Mouse (Mus musculus) retina, postnatal 7 days (tissue): ENCODE data around the gene D930020B18Rik.

Experiments used
- DNase-seq: peaks from one replicate; pipeline ENCODE4 v3.0.0-alpha.2; 2012; ENCODE audit warnings: low read depth, low spot score

The D930020B18Rik gene

DNA sequence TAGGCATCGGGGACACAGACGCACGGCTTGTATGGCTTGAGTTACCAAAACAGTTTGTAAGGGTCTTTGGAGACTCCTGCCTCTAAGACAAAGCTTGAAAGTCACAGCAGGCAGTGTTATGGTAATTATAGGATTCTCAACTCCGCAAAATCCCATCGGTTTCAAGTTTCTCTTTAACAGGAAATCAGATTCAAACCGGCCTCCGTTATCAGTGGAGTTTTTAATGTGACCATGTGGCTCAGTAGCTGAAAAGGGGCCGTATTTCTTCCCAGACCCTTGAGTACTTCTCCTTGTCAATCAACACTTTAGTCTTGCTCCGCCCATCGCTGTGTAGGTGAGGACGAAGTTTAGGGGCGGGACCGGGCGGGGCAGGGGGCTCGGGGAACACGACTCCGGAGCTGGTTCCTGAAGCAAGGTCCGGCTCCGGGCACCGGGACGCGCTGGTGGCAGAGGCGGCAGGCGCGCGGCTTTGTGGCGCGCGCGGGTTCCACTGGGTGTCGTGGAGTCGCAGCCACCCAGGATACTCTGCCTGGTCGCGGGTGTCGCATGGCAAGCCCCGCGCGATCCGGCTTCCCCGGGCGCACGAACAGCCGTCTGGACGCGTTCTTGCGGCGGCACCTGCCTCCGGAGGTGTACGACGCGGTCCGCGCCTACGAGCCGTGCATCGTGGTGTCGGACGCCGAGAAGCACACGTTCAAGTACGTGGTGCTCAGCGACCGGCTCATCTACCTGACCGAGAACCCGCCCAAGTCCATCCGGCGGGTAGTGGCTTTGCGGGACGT lies at the start of gene D930020B18Rik:
D930020B18Rik (plus strand) TSS at position 317 of the 782 bp plus-strand sequence.
- no peak for DNase-seq

DNA sequence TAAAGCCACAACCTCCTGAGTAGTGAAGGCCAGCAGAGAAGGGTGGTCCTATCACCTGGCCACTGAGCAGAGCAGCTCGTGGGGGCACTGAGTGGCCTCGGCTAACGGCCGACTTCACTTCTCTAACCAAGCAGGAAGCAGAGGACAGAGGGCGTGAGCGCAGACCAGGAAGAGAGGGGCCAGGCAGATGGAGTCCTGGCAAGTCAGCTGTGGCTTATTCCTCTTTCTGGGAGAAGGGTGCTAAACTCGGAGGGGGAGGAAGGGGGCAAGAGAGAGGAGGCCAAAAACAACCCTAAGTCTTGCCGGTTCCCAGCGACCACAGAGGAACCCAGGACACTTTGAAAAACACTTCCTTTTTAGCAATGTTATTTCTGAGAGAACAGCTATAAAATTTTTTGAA lies 44.8 kb upstream of the D930020B18Rik start:
- DNase-seq, result no peak

DNA sequence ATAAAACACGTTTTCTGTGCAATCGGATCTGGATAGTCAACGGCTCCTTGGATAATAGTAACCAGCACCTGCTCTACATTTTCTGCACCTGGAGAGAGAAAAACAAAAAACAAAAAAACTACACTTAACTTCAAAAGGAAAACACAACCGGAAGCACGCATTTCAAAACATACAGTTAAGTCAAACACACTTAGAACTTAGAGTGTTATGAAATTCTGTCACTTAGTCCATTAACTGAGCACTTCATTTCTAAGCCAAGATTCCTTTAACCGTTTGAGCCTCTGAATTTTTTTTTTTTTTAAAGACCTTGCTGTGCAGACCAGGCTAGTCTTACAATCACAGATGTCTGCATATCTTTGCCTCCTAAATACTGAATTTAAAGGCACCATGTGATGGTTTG lies 40.1 kb upstream of the D930020B18Rik start:
- no peak for DNase-seq

DNA sequence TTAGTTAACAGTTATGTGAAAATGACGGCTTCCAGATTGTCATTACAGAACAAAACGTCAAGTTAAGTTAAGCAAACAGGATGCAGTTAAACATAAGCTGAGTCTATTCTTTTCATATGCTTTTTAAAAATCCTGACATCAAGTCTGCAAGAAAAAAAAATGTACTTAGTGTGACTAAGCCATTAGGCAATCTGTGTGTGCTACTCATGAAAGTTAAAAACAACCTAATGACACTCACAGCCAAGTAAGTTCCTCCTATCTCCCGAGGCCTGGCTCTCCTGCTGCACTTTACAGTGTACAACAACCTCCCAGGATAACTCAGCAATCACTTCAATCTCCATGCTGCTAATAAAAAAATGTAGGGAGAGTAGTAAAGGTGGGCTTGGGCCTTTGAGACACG lies 37.8 kb upstream of the D930020B18Rik start:
- DNase-seq, result no peak

DNA sequence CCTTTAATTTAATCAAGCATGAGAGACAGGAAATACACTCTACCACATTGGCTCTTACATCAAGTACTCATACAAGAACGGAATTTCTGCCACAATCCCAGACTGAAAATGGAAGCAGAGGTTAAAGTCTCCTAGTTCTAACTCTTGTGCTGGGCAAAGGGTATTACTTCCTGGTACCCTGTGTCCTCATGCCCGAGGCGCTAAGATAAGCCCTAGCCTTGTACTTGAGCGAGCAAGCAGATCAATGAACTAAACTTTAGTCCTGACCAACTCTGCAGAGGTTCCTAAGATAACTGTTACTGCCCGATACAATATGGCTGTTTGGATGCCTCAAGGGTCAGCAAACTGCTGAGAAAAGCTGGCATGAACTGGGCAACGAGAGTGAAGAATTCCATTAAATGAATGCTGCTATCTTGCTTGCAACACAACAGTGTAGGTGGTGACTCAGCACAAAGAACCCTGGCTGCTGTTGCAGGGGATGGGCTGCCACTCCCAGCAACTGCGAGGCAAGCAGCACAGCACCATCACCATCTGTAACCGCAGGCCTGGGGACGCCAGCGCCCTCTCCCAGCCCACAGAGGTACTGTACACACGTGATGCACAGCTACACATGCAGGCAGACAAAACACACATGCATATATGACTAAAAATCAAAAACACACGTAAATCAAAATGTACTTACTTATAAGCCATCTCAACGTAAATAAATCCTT lies 36.6 kb upstream of the D930020B18Rik start:
- DNase-seq, result no peak

DNA sequence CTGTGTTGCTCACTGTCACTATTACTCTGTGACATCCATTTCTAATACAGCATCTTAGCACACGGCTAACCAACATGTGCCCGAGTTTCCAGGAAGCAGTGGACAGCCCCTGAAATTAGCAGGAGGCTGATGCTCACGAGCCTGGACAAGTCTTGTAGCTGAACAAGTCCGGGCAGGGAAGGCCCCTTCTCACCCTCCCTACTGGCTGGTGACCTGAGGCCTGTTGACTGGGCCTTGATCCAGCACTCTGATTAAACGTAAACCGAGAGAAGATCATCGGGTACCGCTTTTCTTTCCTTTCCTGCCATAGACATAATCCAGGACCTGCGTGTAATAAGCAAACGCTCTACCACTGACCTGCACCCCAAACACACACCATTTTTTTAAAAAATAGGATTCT lies 33.2 kb upstream of the D930020B18Rik start:
- no peak for DNase-seq

DNA sequence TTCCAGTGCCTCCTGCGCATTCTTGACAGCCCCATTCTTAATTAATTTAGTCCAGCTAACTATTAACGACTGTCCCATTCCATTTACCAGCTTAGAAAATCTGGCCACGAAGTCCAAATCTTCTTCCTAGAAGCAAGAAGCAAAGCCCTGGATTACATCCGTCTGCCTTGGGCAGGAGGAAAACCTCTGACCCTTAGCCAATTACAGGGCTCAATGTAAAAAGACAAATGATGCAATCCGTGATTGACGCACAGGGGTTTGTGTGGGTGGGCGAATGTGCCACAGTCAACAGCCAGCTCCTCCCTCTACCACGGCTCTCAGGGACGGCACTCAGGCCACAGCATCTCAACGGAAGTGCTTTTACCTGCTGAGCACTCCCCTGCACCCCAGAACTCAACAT lies 29.8 kb upstream of the D930020B18Rik start:
- no peak for DNase-seq

DNA sequence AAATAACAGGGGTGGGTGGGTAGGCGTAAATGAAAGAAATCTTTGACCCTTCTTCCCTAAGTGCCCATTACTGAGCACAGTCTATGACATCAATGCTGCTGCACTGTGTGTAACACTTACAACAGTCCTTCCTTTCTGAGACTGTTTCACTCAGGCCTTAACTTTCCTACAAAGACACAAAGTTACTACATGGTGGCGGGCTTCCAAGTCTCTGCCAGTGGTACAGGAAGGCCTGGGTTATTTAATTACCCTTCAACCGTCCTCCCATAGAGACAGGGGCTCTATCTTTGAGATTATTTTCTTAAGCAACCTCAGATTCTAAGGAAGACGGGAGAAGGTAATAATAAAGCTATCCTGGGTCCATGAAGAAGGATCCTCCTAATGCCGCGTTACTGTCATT lies 28.9 kb upstream of the D930020B18Rik start:
- DNase-seq, result no peak

DNA sequence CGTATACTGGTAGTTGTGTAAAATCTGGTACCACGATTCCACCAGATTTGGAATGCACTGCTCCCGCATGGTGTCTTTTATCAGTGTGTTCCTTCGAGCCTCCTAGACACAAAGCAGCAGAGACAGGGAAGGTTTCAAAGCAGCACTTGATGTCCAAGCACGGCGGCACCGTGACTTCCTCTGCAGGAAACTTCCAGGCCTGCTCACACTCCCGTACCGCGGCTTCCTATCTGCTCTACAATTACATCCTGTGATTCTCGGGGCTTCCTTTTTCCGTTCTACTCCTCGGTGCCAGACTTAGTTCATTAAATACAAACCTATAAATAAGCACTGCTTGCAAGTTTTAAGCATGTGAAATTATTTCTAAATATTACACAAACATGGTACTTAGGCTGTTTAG lies 27.8 kb upstream of the D930020B18Rik start:
- no peak for DNase-seq

DNA sequence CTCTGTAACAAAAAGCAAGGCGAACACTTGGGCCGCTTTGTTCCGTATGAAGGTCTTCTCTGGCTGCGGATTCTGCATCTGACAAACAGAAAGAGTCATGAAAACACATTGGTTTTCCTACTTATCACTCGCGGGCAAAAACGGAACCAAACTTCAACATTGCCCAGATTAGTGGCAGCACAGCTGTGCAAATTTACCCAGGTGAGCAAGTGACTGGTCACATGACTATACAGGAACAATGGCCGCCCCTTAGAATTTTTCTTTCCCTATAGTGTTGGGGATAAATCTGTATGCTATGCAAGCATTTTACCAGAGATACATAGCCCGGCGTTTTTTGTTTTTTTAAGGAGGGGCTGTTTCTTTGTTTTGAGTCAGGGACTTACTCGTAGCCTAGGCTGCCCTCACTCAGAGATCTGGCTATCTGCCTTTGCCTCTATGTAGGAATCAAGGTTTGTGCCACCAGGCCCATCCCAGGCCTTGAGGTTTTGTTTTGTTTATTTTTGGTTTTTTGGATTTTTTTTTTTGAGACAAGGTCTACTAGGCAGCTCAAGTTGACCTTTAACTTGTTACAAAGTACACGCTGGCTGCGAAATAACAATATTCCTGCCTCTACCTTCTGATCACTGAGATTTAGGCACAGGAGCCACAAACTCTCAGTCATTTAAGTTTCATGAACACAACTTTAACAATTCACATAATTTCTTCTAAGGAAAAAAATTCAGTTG lies 26.1 kb upstream of the D930020B18Rik start:
- no peak for DNase-seq

DNA sequence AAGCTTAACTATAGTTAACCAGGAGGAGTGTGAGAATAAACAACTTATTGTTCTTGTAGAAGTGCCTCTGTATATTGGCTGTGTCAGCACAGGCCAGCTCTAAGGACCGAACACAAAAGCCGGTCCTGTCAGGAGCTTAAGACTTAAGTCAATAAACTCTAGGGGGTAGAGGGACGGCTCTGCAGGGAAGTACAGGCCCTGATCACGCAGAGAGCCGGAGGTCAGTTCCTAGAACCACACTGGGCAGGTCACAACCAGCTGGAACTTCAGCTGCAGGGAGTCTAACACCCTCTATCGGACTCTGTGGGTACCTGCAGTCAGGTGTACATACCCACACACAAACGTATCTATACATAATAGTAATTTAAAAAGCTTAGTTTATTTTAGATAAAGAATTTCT lies 25.5 kb upstream of the D930020B18Rik start:
- DNase-seq, result no peak

DNA sequence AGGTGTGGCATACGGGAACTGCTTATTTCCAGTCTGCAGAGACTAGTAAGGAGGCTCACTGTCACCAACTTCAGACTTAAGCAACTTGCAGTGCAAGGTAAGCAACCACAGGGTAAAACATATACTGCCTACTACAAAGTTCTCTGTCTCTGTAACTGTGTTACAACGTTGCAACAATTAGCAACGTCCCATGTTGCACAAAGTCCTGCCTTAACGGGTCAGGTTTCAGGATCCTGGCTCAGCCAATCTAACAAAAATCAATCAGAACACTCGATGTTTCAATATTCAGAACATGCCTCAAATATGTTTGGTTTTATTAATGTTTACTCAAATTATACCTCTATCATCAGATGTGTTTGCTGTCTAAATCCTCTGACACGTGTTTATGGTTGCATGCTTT lies 19.0 kb upstream of the D930020B18Rik start:
- DNase-seq, result no peak

DNA sequence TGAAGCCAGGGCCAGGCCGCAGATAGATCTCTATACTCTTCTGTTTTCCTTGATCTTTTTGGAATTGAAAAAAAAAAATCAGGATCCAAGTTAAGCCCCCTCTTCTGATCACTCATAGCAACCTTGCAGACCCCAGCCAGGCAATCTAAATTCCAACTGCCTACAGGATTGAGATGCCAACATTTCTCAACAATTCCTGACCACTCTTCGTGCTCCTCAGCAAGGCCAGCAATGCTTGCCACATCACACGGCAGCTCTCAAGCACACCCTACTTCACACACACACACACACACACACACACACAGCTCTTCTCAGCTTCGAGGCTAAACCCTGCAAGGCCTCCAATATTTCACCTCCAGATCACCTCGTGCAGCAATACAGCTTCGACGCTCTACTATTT lies 17.7 kb upstream of the D930020B18Rik start:
- no peak for DNase-seq

DNA sequence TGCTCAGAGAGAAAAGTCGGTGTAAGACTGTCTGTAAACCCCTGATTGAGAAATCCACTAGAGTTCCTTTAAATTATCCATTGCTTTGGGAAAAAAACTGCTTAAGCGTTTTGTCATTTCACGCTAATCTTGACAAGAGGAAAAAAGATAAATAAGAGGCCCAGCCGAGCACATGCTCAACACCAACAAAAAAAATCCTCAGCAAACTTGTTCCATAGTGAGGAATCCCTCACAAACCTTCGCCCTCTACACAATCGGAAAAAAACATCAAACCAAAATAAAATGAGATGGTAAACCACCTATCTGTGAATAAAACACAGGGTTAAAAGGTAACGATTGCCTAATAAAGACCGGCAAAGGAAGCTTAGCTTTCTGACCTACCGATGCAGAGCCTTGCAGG lies 16.4 kb upstream of the D930020B18Rik start:
- no peak for DNase-seq

DNA sequence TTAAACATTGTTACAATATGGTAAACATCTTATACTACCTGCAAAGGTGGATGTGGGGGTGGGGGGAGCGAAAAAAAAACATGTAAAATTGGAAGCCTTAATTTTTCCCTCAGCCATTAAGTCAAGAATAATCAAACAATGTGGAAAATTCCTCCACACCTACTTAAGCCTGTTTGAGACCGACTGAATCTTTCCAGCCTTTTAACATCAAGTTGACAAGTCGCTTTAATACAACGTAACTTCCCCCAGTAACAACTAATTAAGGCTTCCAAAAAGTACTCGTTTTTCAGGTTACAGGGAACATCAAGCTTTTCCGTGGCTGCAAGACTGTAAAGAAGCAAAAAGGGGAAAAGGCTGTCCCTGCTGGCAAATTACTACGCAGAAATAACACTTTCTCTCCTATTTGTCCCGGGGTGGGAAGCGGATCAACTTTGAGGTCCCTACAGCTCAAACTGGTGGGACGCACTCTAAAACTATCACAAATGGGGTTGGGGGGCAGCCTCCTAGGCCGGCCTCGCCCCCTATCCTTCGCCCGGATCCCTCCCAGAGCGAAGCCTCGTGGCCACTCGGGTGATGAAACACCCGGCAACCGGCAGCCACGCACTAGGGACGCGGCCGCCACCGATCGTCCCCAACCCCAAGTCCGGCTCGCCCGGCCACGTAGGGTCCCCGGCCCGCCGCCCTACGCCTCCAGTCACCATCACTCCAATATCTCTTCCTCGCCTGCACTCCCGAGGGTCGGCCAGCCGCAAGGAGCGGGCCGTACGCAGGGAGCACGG lies 15.8 kb upstream of the D930020B18Rik start:
- DNase-seq, result no peak

DNA sequence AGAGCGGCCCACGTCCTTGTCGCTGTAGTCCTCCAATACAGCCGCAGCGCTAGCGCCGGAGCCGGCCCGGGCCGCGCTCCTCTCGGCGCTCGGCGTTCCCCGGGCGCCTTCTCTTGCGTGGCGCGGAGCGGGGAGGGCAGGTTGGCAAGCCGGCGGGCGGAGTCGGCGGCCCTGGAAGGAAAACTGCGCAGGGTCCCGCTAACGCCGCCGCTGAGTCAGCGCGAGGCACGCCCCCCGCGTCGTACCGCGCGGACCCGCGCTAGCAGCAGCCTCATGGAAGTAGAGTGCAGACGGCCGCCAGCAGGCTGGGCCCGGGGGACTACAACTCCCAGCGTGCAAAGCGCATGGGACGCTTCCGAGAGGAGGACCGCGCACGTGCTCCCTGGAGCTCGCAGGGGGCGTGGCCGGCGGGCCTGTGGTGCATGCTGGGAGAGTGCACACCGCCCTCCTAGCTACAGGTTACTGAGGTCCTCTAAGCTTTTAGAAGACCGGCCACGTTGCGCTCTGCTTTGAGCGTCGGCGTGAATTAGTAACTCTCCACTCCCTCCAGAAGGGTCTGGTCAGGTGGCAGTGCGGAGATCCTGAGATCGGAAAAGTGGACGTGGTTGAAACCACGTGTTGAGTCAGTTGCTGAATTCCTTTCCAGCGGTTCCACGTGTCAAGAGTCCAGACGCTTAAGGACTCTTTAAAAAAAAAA lies 15.1 kb upstream of the D930020B18Rik start, which contains the start of gene Xpot:
Xpot (minus strand) TSS at position 147 of the 697 bp plus-strand sequence.
- peak; percentile 92 for DNase-seq

DNA sequence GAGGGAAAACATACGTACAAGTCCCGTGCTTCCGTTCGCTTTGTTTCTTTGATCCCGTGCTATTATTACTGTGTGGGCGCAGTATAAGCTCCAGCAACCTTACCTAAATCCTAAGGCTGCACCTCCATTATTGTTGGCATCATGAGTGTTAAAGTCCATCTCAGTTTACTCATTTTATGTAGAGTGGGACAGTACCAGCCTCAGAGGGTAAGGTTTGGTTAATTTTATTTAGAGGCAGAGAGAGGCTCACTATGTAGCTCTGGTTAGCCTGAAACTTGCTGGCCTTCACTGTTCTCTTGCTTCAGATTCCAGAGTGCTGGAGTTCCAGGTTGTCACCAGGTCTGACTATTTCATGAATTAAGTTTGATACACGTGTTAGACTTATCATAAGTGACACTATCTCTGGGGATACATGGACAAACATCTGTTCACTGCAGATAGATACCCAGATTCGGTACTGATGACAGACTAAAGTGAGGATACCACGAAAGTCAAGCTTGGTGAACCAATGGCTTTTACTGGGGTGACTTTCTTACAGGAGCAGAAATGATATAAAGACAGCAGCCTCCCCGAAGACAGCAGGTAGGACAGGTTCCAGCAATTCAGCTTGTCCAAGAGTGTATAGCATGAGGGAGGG lies 14.1 kb upstream of the D930020B18Rik start:
- no peak for DNase-seq

DNA sequence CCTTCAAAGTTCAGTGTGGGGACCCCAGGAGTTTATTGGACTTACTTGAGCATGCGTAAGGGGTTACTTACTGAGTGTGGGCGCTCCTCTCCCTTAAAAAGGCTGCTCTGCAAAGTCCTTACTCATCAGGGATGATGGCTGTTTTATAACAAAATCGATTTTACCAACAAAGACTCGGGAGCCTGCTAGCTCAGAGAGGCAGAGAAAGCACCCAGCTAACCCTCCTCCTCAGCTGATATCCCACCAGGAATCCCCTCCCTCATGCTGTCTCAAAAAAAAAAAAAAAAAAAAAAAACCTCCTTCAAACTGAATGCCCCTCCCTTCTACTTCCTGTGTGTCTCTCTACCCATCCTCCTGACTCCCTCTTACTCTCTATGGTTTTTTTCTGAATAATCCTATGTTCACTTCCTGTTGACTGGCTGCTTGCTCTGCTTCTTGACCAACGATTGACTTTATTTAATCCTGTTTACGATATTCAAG lies 12.8 kb upstream of the D930020B18Rik start:
- DNase-seq, result no peak

DNA sequence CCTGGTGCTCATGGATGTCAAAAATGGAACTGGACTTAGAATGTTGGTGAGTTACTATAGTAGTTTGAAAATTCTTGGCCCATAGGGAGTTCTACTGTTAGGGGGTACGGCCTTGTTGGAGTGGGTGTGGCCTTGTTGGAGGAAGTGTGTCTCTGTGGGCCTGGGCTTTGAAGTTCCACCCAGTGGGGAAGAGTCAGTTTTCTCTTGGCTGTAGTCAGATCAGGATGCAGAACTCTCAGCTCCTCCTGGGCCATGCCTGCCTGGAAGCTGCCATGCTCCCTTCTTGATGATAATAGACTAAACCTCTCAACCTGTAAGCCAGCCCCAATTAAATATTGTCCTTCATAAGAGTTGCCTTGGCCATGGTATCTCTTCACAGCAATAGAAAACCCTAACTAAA lies 7.2 kb upstream of the D930020B18Rik start:
- DNase-seq, result no peak

DNA sequence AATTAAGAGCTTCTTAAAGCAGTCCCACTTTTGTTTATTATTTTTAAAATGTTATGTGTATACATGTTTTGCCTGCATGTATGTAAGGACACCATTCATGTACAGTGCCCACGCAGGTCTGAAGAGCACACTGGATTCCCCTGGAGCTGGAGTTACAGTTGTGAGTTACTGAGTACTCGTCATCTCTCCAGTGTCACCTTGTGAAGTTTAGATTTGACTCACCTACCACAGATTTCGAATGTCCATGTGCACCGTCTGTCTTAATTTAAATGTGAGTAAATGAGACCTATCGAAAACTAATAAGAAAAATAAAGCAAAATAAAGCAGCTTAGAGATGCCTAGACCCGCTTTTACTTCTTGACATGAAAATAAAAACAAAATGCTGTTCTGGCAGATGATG lies 5.1 kb upstream of the D930020B18Rik start:
- DNase-seq, result no peak
